Mouse (Mus musculus) neural tube, embryonic 15.5 days (tissue): Measurements from ENCODE around the gene Gm4763. TPM values are rescaled to one million over a fixed set of nuclear protein-coding genes. Genes with fewer than 3 reads are reported as not detected.
"Not testable (repeated sequence)": the region's sequence is repeated elsewhere in the genome, so short reads cannot be mapped to it uniquely, and the experiment has no call there.

Experiments
- ATAC-seq: fragments of 200-750 bp; cut with Nextera tagmentation; 2 replicates; pipeline ENCODE4 v1.8.0; 2017; ENCODE audit warnings: mild to moderate bottlenecking, moderate TSS enrichment, moderate library complexity; ENCODE audit not compliant: low FRiP score
- H3K27ac ChIP-seq: fragments of 300-500 bp; sonication (generic); replicated peaks from 2 replicates; pipeline ENCODE4 v1.5.1; 2015; ENCODE audit warnings: mild to moderate bottlenecking, inconsistent platforms
- H3K27me3 ChIP-seq: fragments of 300-500 bp; sonication (generic); replicated peaks from 2 replicates; pipeline ENCODE4 v1.6.1; 2015; ENCODE audit warnings: inconsistent platforms
- H3K36me3 ChIP-seq: fragments of 300-500 bp; sonication (generic); 2 replicates; pipeline ENCODE4 v1.6.1; 2015; ENCODE audit warnings: inconsistent platforms
- H3K4me1 ChIP-seq: fragments of 300-500 bp; sonication (generic); 2 replicates; pipeline ENCODE4 v1.6.1; 2015; ENCODE audit warnings: inconsistent platforms
- H3K4me2 ChIP-seq: fragments of 300-500 bp; sonication (generic); 2 replicates; pipeline ENCODE4 v1.6.1; 2015; ENCODE audit warnings: inconsistent platforms, mild to moderate bottlenecking, moderate library complexity
- H3K4me3 ChIP-seq: fragments of 300-500 bp; sonication (generic); replicated peaks from 2 replicates; pipeline ENCODE4 v1.5.1; 2015; ENCODE audit warnings: mild to moderate bottlenecking, inconsistent platforms
- H3K9ac ChIP-seq: fragments of 300-500 bp; sonication (generic); replicated peaks from 2 replicates; pipeline ENCODE4 v1.6.1; 2015; ENCODE audit warnings: mild to moderate bottlenecking, inconsistent platforms
- H3K9me3 ChIP-seq: fragments of 300-500 bp; sonication (generic); replicated peaks from 2 replicates; pipeline ENCODE4 v1.6.1; 2016; ENCODE audit warnings: inconsistent platforms
- WGBS: fragments of 180-500 bp; shearing (Covaris S2); methylation state at CpG from one replicate; pipeline ENCODE4 v1.1.7; 2015; ENCODE audit warnings: mixed read lengths; 5-methylcytosine and 5-hydroxymethylcytosine counted together
- polyA plus RNA-seq: library from polyadenylated mRNA; unstranded; fragments of >200 nt; fragmentation: Nextera tagmentation; extraction: Ambion mirVana; gene quantifications from 2 replicates; pipeline ENCODE4 v1.2.1, GENCODE M21; 2015

Gm4763 gene
- polyA plus RNA-seq, 1 experiment from 2014 or later = not detected

GRCm38 (mm10) chr7:24715039-24715438, 11.7 kb downstream of the Gm4763 start:
- WGBS = 74% methylated on average over 6 of the region's 6 CpGs
- no peaks in the 10 kb centered on the region for H3K27me3 ChIP-seq
- no peak for ATAC-seq
- no peaks in the 10 kb centered on the region for H3K4me1 ChIP-seq
- no peak overlapping the region for H3K4me3 ChIP-seq
- no peaks in the 10 kb centered on the region for H3K9me3 ChIP-seq
- no peaks in the 10 kb centered on the region for H3K36me3 ChIP-seq
- no peak overlapping the region for H3K27ac ChIP-seq
- no peak overlapping the region for H3K4me2 ChIP-seq
- no peak overlapping the region for H3K9ac ChIP-seq

GRCm38 (mm10) chr7:24708832-24709292, 17.8 kb downstream of the Gm4763 start, which contains the start of gene BC049730:
BC049730 (plus strand) TSS chr7:24709242.
- Histone ChIP-seq H3K27me3 (no peaks in the 10 kb centered on the region), H3K36me3 (no peaks in the 10 kb centered on the region), H3K4me2 (no peak within 1 kb of the TSS), H3K4me3 (no peak within 1 kb of the TSS), H3K27ac (no peak within 1 kb of the TSS), H3K9ac (no peak within 1 kb of the TSS), H3K9me3 (no peaks in the 10 kb centered on the region), H3K4me1 (no peaks in the 10 kb centered on the region)
- 94% methylated on average over 14 of the region's 14 CpGs for WGBS
- ATAC-seq = no peak

GRCm38 (mm10) chr7:24702841-24703240, 23.9 kb downstream of the Gm4763 start:
- not testable (repeated sequence) for H3K27ac ChIP-seq, H3K27me3 ChIP-seq, H3K4me3 ChIP-seq, H3K4me2 ChIP-seq, H3K9me3 ChIP-seq, ATAC-seq, H3K4me1 ChIP-seq, H3K9ac ChIP-seq, H3K36me3 ChIP-seq
- 86% methylated on average over 9 of the region's 9 CpGs for WGBS

- H3K36me3 ChIP-seq, H3K4me2 ChIP-seq, ATAC-seq, H3K9me3 ChIP-seq, H3K9ac ChIP-seq, H3K27me3 ChIP-seq, H3K4me1 ChIP-seq, H3K4me3 ChIP-seq, H3K27ac ChIP-seq: not testable (repeated sequence)
- 91% methylated on average over 4 of the region's 4 CpGs for WGBS
Observed at GRCm38 (mm10) chr7:24697891-24698290, 28.8 kb downstream of the Gm4763 start.

- H3K9me3 ChIP-seq, H3K27me3 ChIP-seq, H3K27ac ChIP-seq, H3K4me3 ChIP-seq, H3K4me1 ChIP-seq, ATAC-seq, H3K9ac ChIP-seq, H3K36me3 ChIP-seq, H3K4me2 ChIP-seq: not testable (repeated sequence)
- WGBS = 86% methylated on average over 3 of the region's 3 CpGs
Observed at GRCm38 (mm10) chr7:24692693-24693092, 34.0 kb downstream of the Gm4763 start.

GRCm38 (mm10) chr7:24687519-24687918, 39.2 kb downstream of the Gm4763 start:
- not testable (repeated sequence) for H3K4me2 ChIP-seq, H3K9me3 ChIP-seq, H3K4me1 ChIP-seq, H3K4me3 ChIP-seq, ATAC-seq, H3K27me3 ChIP-seq, H3K36me3 ChIP-seq, H3K9ac ChIP-seq, H3K27ac ChIP-seq
- 88% methylated on average over 10 of the region's 10 CpGs for WGBS

GRCm38 (mm10) chr7:24684121-24684520, 42.6 kb downstream of the Gm4763 start:
- not testable (repeated sequence) for H3K4me1 ChIP-seq, H3K27ac ChIP-seq, H3K9ac ChIP-seq, H3K27me3 ChIP-seq, H3K36me3 ChIP-seq, H3K4me2 ChIP-seq, H3K4me3 ChIP-seq, ATAC-seq, H3K9me3 ChIP-seq
- WGBS = 85% methylated on average over 7 of the region's 7 CpGs

GRCm38 (mm10) chr7:24676575-24676974, 50.1 kb downstream of the Gm4763 start, which contains the start of gene Tex101:
Tex101 (minus strand) TSS chr7:24676675.
- H3K27ac ChIP-seq = no peak within 1 kb of the TSS
- no peak within 1 kb of the TSS for H3K4me3 ChIP-seq
- H3K4me1 ChIP-seq = no peaks in the 10 kb centered on the region
- ATAC-seq = no peak
- H3K36me3 ChIP-seq = no peaks in the 10 kb centered on the region
- H3K9ac ChIP-seq = no peak within 1 kb of the TSS
- H3K9me3 ChIP-seq = no peaks in the 10 kb centered on the region
- no peak within 1 kb of the TSS for H3K4me2 ChIP-seq
- no peaks in the 10 kb centered on the region for H3K27me3 ChIP-seq
- WGBS = 91% methylated on average over 9 of the region's 9 CpGs

GRCm38 (mm10) chr7:24671944-24672439, 54.7 kb downstream of the Gm4763 start:
- no peaks in the 10 kb centered on the region for H3K36me3 ChIP-seq
- H3K4me2 ChIP-seq = no peak overlapping the region
- no peak overlapping the region for H3K9ac ChIP-seq
- H3K27ac ChIP-seq = no peak overlapping the region
- H3K9me3 ChIP-seq = no peaks in the 10 kb centered on the region
- H3K4me1 ChIP-seq = no peaks in the 10 kb centered on the region
- 92% methylated on average over 23 of the region's 23 CpGs for WGBS
- no peak for ATAC-seq
- H3K4me3 ChIP-seq = no peak overlapping the region
- no peaks in the 10 kb centered on the region for H3K27me3 ChIP-seq

Other genes starting within 250 kb of the Gm4763 start
- gene Cadm4, start 244.9 kb downstream of the Gm4763 start, polyA plus RNA-seq = 67.2 and 90.6 TPM in 2 replicates
- 215 and 282 TPM in 2 replicates for gene Zfp428, start 219.9 kb downstream of the Gm4763 start, polyA plus RNA-seq
- 0.98 and 1.2 TPM in 2 replicates for gene AC161166.1, start 214.5 kb downstream of the Gm4763 start, polyA plus RNA-seq
- gene Irgq, start 196.2 kb downstream of the Gm4763 start, polyA plus RNA-seq = 18.8 and 21.1 TPM in 2 replicates
- 0.51 TPM in 1 of 2 replicates, not detected in the other for gene Pinlyp, start 180.8 kb downstream of the Gm4763 start, polyA plus RNA-seq
- gene Xrcc1, start 180.6 kb downstream of the Gm4763 start, polyA plus RNA-seq = 60.2 and 75.0 TPM in 2 replicates
- 29.3 and 33.2 TPM in 2 replicates for gene Ethe1, start 139.4 kb downstream of the Gm4763 start, polyA plus RNA-seq
- gene Zfp575, start 139.3 kb downstream of the Gm4763 start, polyA plus RNA-seq = 12.9 and 17.5 TPM in 2 replicates
- gene Phldb3, start 116.1 kb downstream of the Gm4763 start, polyA plus RNA-seq = 0.37 TPM in 1 of 2 replicates, not detected in the other
- gene Lypd3, start 90.4 kb downstream of the Gm4763 start, polyA plus RNA-seq = 0.36 and 0.78 TPM in 2 replicates
- not detected in 2 replicates for gene Tex101, start 50.2 kb downstream of the Gm4763 start, polyA plus RNA-seq
- gene BC049730, start 17.7 kb downstream of the Gm4763 start, polyA plus RNA-seq = not detected in 2 replicates
- gene Cd177, start 33.4 kb upstream of the Gm4763 start, polyA plus RNA-seq = 0.19 and 0.20 TPM in 2 replicates
- 0.29 and 0.74 TPM in 2 replicates for gene Ceacam10, start 50.3 kb upstream of the Gm4763 start, polyA plus RNA-seq
- gene Gm9844, start 135.3 kb upstream of the Gm4763 start, polyA plus RNA-seq = 27.5 and 33.4 TPM in 2 replicates
- 0.18 TPM in 1 of 2 replicates, not detected in the other for gene Lypd4, start 143.0 kb upstream of the Gm4763 start, polyA plus RNA-seq
- 0.26 and 0.36 TPM in 2 replicates for gene Dmrtc2, start 143.1 kb upstream of the Gm4763 start, polyA plus RNA-seq
- gene Rps19, start 157.5 kb upstream of the Gm4763 start, polyA plus RNA-seq = 1,165 and 1,469 TPM in 2 replicates
- 0.35 and 0.45 TPM in 2 replicates for gene Cd79a, start 170.5 kb upstream of the Gm4763 start, polyA plus RNA-seq
- 78.5 and 85.3 TPM in 2 replicates for gene Arhgef1, start 176.0 kb upstream of the Gm4763 start, polyA plus RNA-seq
- gene Gm4881, start 217.6 kb upstream of the Gm4763 start, polyA plus RNA-seq = 0.98 and 2.0 TPM in 2 replicates
- gene Rabac1, start 245.8 kb upstream of the Gm4763 start, polyA plus RNA-seq = 297 and 336 TPM in 2 replicates